Mouse (Mus musculus): Measurements from ENCODE around the gene Hacl1.

DNA sequence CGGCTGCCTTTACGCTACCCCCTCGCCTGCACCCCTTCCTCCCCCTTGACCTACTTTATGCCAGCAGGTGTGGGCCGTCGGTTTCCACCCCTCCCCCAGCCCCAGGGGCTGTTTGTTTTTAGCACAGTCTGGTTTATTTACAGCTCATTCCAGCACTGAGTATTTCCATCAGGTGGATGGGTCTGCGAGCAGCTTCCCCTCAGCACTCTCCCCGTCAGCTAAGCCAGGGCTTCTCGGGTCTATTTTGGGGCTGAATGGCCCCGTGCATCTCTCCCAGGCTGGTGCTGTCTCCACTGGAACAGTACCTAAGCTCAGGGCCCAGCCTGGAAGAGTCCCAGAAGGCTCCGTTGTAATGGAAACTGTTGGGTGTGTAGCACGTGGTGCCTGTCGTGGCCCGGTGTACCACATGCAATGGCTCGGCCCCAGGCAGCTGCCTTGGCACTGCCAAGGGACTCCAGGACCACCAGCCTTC lies 85.1 kb downstream of the Hacl1 start:
- TF ChIP-seq CTCF (IDR thresholded peaks at IDR 0.05; ENCODE audit: low read depth) (no peak), EP300 (IDR thresholded peaks at IDR 0.05; ENCODE audit: low read depth) (no peak)
